Mouse (Mus musculus) lung, adult 2 months (tissue): ENCODE results near the gene Ppil2.

Source experiments
- CTCF ChIP-seq: fragments of 200-500 bp; IDR thresholded peaks from 2 replicates; pipeline ENCODE4 v1.5.1; 2011; ENCODE audit warnings: mild to moderate bottlenecking, low read length, control low read depth; ENCODE audit not compliant: insufficient read depth
- POLR2A ChIP-seq: fragments of 200-500 bp; IDR thresholded peaks from 2 replicates; pipeline ENCODE4 v1.6.1; 2011; ENCODE audit warnings: low read depth, mild to moderate bottlenecking, control low read depth, low read length, borderline replicate concordance; ENCODE audit errors: extremely low read depth

- no peak for TF ChIP-seq POLR2A
- TF ChIP-seq CTCF, result no peak
Measured at GRCm38 (mm10) chr16:17148084-17148483, 37.0 kb upstream of the Ppil2 start.
